Mouse (Mus musculus): Measurements from ENCODE around the gene 2310011J03Rik.

- TF ChIP-seq GATA1 (IDR thresholded peaks at IDR 0.05; ENCODE audit: borderline replicate concordance, low read length) (no peak), FLI1 (IDR thresholded peaks at IDR 0.05; ENCODE audit: low read length) (no peak)
These were observed 22.0 kb upstream of the 2310011J03Rik start for GRCm38 (mm10) chr10:80342305-80342748.
